Mouse (Mus musculus) lung, adult 18-20 months (tissue): ENCODE results near the gene Ccdc63.

ENCODE experiments used
- DNase-seq, 2 experiments: peaks; one replicate each; pipeline ENCODE4 v3.0.0; 2022; ENCODE audit warnings: mixed read lengths in 2 of 2

Ccdc63 gene

DNA sequence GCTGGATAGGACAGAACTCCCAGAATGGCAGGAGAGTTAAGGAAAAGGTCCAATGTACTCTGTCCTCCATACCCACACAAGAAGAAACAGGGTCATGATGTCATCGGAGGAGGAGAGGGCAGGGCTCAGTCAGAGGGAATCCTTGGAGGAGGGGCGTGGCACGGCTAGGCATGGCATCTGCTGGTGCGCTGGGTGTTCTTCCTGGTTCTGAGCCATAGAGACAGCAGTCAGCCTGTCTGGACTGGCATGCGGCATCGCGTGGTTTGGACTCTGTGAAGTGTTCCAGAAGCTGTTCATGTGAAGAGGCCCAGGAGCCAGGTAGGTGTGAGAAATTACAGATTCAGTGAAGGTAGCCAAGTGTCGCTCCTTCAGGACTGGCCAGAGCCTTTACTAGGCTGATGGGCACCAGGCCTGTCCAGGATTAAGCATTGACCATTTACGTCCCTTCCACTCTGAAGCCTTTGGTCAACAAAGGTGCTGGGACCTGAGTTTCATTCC, 25.3 kb downstream of the Ccdc63 start:
- no peak for DNase-seq

DNA sequence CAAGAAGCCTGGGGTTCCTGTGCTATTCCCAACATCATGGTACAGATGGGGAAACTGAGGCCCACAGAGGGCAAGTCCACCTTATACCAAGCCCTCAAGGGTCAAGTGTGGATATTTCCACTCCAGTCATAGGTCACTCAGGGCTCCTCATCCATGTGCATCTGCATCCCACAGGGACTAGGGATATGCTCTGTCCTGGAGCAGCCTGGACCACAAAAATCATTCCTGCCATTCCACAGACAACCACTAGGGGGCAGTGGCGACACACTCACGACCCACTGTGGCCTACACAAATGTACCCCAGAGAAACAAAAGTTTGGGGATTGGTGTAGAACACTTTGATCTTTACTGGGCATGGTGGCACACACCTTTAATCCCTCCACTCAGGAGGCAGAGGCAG, 26.4 kb downstream of the Ccdc63 start:
- DNase-seq: peak; percentile 47 to 49

DNA sequence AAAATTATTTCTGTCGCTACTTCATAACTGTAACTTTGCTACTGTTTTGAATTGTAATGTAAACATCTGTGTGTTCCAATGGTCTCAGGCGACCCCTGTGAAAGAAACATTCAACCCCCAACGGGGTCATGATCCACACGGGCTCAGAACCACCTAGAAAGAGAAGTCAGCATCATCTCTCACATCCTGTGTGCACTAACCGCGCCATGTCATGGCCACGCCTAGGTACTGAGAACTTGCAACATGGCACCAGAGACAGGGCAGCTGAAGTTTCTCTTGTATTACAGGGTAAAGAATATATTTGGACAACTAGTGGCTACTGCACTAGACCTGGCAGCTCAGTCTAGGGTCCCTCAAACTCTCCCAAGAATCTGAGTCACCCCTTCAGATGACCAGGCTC, 27.2 kb downstream of the Ccdc63 start:
- no peak for DNase-seq

DNA sequence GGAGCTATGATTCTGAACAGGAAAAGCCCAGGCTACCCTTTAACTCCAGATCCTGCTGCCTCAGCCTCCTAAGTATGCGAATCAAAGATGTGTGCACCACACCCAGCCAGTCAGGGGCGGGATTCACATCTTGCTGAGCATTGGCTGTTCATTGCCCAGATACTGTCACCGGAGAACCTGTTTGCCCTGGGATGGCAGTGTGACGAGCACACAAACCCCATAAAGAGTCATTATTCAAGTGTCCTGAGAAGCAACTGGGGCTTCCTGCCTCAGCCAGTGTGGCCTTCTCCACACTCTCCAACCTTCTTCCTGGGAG, 28.7 kb downstream of the Ccdc63 start:
- no peak for DNase-seq

DNA sequence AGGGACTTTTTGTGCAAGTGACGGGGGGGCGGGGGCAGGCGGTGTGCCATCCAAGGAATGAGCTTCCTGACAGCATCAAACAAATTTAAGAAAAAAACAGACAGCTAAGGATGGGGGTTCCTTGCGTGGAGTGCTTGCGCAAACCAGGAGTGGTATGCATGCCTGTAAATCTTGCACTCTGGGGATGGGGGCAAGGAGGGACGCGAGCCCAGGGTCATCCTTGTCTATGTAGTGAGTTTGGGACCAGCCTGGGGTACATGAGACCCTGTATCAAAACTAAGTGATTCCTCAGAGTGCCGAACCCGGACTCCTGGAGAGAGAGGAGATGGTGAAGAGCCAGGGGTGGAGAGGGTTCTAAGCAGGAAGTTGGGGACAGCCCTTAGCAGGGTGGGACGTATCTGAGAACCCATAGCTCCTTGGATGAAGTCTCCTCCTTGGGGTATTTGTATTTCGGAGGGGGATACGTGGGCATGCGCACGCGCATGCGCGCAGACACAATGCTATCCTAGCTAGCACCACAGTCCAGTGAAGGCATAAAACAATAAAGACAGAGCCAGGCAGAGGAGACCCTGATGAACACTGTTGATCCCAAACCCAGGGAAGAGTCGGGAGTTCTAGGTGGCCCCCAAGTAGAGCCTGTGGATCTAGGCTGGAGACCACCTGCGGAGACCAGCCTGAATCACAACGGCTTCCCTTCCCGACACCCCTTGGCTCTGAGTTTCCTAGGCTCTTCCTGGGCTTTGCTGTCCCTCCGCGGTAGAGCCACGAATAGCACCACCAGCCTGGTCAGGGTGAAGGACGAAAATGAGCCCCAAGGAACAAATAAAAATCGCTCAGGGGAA, 29.3 kb downstream of the Ccdc63 start:
- DNase-seq: no peak

DNA sequence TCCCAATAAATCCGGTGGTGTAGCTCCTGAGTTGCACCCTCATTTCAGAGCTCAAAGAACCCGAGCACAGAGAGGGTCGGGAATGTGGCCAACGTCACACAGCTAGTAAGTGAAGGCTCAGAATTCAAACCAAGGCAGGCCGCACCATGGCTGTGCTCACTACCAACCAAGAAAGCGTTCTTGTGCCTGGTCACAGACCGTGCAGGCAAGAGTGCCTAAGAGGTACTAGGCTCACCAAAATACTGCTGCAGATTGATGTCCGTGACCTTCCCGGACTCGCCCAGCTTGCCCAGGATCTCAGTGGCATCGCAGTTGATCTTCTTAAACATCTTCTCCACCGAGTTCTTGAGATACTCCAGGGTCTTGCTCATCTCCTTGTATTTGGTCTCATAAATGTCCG, 30.0 kb downstream of the Ccdc63 start:
- DNase-seq: no peak

DNA sequence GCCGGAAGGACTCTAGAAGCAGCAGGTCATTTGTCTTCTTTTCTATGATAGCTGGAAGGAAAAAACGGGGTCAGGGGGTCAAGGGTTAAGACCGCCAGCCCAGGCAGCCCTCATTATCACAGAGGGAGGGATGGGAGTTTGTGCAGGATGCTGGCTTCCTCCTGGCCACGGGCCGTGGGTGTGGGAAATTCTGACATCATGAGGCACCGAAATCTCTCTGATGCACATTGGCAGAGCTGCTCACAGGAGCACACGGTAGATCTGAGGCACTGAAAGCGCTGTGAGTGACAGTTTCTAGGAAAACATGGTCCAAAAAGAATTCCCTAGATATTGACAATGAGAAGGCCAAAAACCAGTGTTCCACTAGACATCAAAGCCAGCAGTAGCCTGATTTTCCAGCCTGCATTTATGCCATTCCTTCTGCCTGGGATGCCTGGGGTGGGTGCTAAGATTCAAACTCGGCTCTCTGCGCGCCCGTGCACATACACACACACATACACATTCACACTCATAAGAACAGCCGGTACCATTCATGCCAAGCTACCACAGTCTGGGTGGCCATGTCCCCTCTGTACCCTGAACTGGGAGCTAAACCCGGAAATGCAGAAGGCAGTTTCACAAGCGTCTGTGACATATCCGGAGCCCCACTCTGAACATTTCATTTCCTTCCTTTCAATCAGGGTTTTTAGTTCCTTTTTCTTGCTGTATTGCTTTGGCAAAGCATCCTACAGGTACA, 31.1 kb downstream of the Ccdc63 start:
- no peak for DNase-seq

DNA sequence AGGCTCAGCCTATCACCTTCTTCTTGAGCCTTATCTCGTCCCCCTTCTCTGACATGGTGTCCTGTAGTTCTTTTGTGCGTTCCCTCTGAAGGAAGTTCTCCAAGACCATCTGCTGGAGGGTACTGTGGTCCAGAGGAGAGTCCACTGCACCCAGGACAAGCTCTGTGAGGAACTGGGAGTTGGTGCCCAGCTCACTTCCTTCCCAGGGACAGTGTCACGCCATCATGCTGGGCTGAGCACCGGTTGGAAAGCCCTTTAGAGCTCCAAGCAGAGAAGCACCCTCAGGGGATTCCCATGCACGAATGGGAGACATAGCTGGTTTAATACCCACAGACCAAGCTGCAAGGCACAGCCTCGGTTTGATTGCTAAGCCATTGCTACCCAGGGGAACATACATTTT, 32.5 kb downstream of the Ccdc63 start:
- DNase-seq: no peak

DNA sequence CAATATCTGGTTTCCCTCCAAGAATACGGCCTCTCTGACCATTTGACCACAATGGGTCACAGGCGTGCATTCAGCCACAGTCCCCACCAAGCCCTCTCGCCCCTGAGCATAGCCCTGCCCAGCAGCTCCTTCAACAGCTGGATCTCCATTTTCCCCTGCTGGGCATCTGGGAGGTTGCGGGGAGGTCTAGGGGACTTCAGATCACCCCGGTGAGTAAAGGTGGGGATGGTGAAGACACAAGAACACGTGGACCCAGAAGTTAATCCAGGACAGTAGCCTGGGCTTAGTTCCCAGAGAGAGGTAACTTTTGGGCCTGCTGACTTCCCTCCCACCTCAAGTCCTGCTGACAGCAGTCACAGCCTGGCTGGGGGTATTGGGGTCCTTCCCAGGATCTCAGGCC, 34.4 kb downstream of the Ccdc63 start:
- DNase-seq: no peak

DNA sequence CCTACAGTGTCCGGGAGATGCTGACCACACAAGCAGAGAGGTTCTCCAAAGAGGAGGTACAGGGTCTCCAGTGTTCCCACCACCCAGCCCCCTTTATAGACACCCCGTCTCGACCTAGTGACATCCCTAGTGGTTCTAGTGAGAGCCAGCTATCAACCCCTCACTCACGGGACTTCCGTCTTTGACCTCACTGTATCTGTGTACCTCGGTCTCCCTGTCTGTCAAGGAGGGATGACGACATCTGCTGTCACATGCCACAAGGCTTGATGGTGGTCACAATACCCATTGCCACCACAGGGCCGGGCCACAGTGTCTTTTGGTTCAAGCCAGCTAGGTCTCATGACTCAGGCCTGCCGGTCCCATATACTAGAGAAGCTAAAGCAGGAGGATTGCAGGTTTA, 35.6 kb downstream of the Ccdc63 start:
- no peak for DNase-seq

DNA sequence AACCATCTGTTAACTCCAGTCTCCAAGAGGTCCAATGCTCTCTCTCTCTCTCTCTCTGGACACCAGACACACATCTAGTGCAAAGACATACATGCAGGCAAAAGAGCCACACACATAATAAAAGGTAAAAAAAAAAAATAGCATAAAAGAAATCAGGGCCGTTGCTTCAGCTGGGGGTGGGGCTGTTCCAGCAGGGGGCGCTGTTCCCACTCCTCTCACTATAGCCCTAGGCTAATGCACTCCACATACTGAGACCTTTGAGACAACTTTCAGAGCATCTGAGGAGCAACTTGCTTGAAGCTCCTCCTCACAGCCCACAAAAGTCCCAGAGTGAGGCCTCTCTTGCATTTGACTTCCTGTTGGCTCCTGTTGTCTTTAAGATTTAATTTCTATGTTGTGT, 36.4 kb downstream of the Ccdc63 start:
- no peak for DNase-seq

DNA sequence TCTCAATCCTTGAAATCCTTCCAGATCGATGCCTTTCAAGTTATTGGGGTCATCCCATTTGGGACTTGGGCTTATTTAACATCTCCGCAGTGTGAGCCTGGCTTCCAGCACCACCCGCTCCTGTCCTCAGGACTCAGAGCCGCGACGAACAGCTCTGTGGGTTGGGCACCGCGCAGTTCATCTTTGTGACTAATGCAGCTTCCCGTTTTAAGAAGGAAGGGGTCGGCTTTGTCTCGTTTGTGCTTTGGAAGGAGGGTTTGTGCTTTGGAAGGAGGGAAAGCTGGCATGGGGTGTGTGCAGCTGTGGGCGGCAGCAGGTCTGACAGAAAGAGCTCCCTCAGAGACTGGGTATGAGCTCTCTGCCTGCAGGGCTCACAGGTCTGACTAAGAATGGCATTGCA, 37.5 kb downstream of the Ccdc63 start:
- DNase-seq: no peak

DNA sequence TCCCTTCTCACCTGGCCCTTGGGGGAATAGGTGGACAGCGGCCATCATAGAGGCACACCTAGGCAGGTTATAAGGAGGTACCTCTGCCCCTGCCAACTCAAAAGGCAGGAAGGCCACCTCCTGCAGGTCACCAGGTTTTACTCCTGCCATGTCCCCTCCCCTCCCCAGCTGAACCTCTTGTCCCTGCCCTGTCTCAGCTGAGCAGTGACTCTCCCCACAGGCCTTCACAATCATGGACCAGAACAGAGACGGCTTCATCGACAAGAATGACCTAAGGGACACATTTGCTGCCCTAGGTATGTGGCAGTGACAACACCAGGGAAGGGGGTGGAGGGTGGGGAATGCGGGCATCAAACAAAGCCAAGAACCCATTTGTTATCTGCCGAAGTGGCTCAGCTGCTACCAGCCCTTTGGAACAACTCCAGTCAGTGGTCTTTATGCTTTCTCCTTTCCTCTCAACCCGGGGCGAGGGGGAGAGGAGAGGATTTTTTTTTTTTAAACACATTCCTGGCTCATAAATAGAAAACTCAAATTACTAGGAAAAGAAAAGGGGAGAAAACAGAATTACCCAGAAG, 38.1 kb downstream of the Ccdc63 start:
- no peak for DNase-seq

DNA sequence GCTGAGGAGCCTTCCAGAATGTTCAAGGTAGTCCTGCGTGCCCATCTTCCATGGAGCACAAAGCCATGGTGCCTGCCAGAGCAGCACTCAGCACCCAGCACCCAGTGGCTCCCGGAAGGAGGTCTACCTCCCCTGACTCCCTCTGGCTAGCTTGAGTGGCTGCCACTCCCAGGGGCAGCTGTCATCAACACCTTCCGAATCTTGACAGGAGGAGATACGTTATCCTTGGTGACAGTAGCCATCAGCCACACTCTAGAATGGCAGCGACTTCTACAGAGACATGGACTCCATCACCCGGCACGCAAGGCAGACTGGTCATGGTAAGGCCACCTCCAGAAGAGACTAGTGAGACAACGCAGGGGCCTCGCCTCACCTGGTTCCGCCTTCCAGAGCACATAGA, 46.2 kb downstream of the Ccdc63 start:
- no peak for DNase-seq

DNA sequence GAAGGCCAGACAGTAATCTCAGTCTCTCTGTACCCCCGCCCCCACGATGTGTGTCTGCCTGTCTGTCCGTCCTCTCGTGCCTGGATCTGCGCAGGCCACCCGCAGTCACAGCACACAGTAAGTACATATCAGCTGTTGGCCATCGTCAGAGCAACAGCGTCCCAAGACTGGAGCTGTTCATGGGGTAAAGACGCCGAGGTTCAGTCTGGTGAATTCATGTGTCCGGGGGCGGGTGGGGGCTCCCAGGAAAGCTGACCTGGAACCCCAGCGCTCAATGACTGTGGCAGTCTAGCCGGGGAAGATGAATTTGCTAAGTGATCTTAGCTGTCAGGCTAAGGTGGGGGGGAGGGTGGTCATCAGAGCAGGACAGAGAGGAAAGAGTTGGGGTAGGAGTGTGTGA, 46.9 kb downstream of the Ccdc63 start:
- DNase-seq: no peak

DNA sequence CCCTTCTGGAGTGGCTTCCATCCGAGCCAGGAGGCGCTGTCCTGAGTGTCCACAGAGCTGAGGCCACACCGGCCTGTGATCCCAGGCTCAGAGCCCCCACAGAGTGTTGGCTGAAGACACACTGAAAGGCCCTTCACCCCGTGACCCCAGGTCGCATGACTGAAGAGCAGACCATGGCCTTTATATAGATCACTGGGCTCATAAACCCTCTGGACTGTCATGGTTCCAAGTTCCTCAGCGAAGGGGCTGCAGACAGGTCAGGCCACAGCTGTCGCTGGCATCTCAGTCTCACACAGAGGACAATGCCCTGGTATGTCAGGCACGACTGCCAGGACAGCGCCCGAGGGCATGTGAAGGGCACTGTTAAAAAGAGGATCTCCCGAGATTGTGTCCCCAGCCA, 47.8 kb downstream of the Ccdc63 start:
- DNase-seq: no peak

DNA sequence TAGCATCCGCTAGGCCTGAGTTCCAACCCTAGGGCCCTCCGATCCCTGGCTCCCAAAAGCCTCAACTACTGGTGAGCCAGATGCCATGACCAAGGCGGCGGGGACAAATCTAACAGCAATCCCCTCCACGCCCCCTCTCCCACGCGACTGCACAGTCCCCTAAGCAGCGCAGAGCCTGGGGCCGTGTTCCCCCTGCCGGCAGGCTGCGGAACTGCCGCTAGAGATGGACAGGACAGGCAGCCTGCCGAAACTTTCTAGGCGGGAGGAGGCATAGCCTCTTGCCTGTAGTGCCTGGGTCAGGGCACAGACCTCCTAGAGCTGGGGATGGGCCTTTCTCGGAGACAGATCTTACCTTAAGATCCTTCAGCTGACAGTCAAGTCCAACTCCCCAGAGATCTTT, 49.6 kb downstream of the Ccdc63 start:
- peak in 1 of 2 experiments; percentile 21 for DNase-seq

DNA sequence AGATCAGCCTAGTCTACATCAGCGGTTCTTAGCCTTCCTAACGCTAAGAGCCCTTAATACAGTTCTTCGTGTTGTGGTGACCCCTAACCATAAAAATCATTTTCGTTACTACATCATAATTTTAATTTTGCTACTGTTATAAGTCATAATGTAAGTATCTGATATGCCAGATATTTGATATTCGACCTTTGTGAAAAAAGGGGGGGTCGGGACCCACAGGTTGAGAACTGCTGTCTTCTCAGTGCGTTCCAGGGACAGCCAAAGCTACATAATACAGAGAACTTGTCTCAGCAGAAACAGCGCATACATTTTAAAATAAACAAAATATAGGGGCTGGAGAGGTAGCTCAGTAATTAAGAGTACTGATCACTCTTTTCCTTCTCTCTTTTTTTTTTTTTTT, 51.0 kb downstream of the Ccdc63 start:
- DNase-seq: no peak

DNA sequence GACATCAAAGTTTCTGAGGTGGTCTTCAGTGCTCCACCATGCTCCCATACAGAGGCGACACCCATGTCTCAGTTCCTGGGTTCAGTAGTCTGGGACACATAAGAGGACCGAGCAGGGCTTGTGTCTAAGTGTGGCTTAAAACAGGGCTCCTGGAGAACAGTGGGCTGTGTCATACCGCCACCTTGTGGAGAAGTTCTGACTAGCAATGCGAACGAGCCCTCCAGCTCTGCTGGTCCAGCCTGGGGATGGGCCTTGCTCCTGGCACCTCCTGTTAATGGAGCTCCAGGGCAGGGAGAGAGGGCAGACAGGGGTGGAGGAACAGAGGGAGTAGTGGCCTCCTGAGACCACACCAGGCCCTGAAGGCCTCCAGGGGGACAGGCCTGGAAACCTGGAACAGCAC, 51.7 kb downstream of the Ccdc63 start:
- DNase-seq: peak; percentile 71 to 76

DNA sequence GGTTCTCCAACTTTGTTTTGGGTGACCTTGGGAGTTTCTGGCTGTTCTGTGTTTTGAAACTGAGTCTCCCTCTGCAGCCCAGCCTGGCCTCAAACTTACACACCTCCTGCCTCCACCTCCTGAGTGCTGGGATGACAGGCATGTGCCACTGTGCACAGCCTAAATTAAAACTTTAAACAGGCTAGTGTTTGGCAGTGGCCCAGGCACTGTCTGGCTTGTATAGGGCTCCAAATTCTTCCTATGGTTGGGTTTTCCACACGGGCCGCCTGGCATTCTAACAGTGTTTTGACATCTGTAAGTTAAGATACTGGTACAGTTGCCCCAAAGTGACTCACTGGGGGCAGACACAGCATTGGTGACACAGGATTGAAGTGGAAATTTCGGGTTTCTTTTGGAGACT, 54.5 kb downstream of the Ccdc63 start:
- no peak for DNase-seq

DNA sequence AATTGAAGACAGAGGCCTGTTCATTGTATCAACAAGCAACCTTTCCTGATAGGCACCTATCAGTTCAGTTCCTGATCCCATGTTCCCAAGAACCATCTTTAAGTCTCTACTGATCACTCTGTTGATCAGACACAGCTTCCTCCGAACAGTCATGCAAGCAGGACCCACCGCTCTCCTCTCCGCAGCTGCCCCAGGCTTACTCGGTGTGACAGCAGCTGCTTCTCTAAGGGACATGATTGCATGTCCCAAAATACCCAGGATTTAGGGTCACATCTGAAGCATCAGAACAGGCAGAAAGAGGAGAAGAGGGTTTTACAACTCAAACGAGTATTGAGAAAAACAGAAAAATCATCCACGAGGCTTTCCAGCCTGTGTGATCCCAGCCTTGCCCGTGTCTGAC, 55.3 kb downstream of the Ccdc63 start:
- DNase-seq: no peak

DNA sequence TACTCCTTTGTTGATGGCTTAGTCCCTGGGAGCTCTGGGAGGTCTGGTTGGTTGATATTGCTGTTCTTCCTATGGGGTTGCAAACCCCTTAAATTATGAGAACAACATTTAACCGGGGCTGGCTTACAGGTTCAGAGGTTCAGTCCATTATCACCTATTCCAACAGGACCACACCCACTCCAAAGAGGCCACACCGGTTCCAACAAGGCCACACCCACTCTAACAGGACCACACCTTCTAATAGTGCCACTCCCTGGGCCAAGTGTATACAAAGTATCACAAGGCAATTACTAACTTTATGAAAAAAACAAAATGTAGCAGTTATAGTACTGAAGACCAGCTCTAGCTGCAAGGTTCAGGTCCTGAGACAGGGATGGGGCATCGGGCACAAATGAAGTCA, 56.2 kb downstream of the Ccdc63 start:
- no peak for DNase-seq

DNA sequence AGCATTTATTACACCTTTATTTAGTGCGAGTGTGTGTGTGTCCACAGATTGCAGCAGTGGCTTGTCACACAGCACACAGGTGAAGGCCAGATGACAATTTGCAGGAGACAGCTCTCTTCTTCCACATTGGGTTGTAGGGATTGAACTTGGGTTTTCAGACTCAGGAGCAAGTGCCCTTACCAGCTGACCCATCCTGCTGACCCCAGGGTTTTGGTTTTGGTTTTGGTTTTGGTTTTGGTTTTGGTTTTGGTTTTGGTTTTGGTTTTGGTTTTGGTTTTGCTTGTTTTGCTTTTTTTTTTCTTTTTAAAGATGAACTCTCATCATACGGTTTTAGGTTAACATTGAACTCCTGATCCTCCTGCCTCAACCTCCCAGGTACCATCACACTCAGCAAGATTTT, 57.3 kb downstream of the Ccdc63 start:
- no peak for DNase-seq

DNA sequence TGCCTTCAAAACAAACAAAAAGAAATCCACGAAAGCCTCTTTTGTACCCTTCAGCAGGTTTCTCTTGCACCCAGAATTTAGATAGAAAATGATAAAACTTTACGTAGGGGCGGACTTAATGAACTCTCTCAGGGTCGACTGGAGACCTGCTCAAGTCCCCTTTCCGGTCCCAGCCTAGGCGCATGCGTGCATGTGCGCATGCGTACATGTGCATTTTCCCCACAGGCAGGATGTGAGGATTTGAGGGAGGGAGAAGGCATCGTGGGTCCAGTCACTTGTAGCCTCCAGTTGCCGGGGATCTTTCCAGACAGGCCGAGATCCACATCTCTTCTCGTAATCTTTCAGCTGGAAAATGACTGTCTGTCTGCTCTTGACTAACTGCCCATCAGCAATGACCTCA, 59.2 kb downstream of the Ccdc63 start:
- DNase-seq: no peak
